Mouse (Mus musculus) adrenal gland, postnatal 36 days (tissue): ENCODE measurements around the gene Tmem150b. TPM values are rescaled to one million over a fixed set of nuclear protein-coding genes. Genes with fewer than 3 reads are reported as not detected.

Experiments
- DNase-seq, 2 experiments: peaks; one replicate each; pipeline ENCODE4 v3.0.0; 2021; ENCODE audit warnings: mixed read lengths in 1 of 2
- long read RNA-seq, 2 experiments: library from polyadenylated mRNA; stranded (forward); transcript quantifications; one replicate each; pipeline ENCODE4 v2.0.0; 2021; ENCODE audit warnings: borderline sequencing depth in 2 of 2
- total RNA-seq, 2 experiments: library from RNA; stranded (reverse); gene quantifications; 2 replicates each; pipeline ENCODE4 v1.2.3; 2021

Gene Tmem150b
- under 1 TPM; 0.16 to 0.43 TPM for total RNA-seq
- long read RNA-seq, experiment 1 = 0 reads
- long read RNA-seq, experiment 2 = 0 reads

- DNase-seq = no peak
Observed at GRCm38 (mm10) chr7:4725169-4725568, at the start of gene Tmem150b. Tmem150b (minus strand) TSS chr7:4725249.

GRCm38 (mm10) chr7:4771202-4771601 lies 46.2 kb upstream of the Tmem150b start, which contains the start of gene Fam71e2:
Fam71e2 (minus strand) TSS chr7:4771302.
- no peak for DNase-seq

- DNase-seq = no peak
Observed at GRCm38 (mm10) chr7:4764946-4765710, 40.1 kb upstream of the Tmem150b start.

- DNase-seq = no peak
Observed at GRCm38 (mm10) chr7:4759670-4760069, 34.6 kb upstream of the Tmem150b start.

GRCm38 (mm10) chr7:4752821-4753570 lies 27.9 kb upstream of the Tmem150b start, which contains the start of gene Cox6b2:
Cox6b2 (minus strand) TSS chr7:4753094.
- DNase-seq = peak; percentile 72 to 80

- peak; percentile 41 to 58 for DNase-seq
Observed at GRCm38 (mm10) chr7:4751971-4752820, 27.1 kb upstream of the Tmem150b start.

GRCm38 (mm10) chr7:4749169-4749568 lies 24.1 kb upstream of the Tmem150b start:
- no peak for DNase-seq

GRCm38 (mm10) chr7:4748321-4748720 lies 23.3 kb upstream of the Tmem150b start:
- no peak for DNase-seq

GRCm38 (mm10) chr7:4747156-4747899 lies 22.3 kb upstream of the Tmem150b start:
- DNase-seq = no peak

GRCm38 (mm10) chr7:4746326-4746980 lies 21.4 kb upstream of the Tmem150b start:
- DNase-seq = no peak

GRCm38 (mm10) chr7:4744886-4745285 lies 19.8 kb upstream of the Tmem150b start:
- no peak for DNase-seq

GRCm38 (mm10) chr7:4743354-4743753 lies 18.3 kb upstream of the Tmem150b start:
- DNase-seq = no peak

GRCm38 (mm10) chr7:4742482-4742819 lies 17.4 kb upstream of the Tmem150b start:
- DNase-seq = no peak

- DNase-seq = no peak
Observed at GRCm38 (mm10) chr7:4741672-4742481, 16.8 kb upstream of the Tmem150b start.

- DNase-seq = peak; percentile 66 to 74
Observed at GRCm38 (mm10) chr7:4741151-4741550, 16.1 kb upstream of the Tmem150b start.

- no peak for DNase-seq
Observed at GRCm38 (mm10) chr7:4740309-4740727, 15.3 kb upstream of the Tmem150b start.

- DNase-seq = peak; percentile 96 to 97
Observed at GRCm38 (mm10) chr7:4739544-4740275, 14.7 kb upstream of the Tmem150b start, which contains the start of gene Kmt5c. Kmt5c (plus strand) TSS chr7:4740115.

- peak in 1 of 2 experiments; percentile 25 for DNase-seq
Observed at GRCm38 (mm10) chr7:4739041-4739543, 14.0 kb upstream of the Tmem150b start.

- DNase-seq = peak; percentile 40 to 44
Observed at GRCm38 (mm10) chr7:4732968-4733392, 7.9 kb upstream of the Tmem150b start.
